Comparison of ENCODE assay signal across 27 mouse cellular contexts in the genomic region with DNA sequence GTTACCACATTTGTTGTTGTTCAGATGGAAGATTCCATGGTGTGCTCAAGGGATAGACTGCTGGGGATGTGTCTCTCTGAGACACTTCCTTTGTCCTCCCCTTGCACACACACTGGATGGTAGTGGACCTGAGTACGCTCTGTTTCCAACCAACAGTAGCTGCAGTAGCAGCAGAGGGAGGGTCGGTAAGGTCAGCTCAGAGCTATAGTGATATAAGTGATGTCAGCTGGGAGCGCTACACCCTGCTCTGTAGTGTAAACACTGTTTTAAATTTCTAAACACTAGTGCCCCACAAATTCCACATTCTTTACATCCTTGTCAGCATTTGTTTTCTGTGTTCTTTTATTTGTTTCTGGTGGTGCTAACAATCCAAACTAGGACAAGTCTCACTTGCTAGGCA. TPM values are rescaled to one million over a fixed set of nuclear protein-coding genes. Genes with fewer than 3 reads are reported as not detected.
DNase-seq lines count a peak whose midpoint lies in the region; ATAC-seq and TF ChIP-seq lines count a peak whose summit lies in the region.
"Had no signal": no experiment of that assay in that cellular context is flagged by ENCODE, and none has a peak within 500 bp of the region (broad histone marks: within the 10 kb centered on the region; RNA-seq: fewer than 3 reads in every experiment).

No protein-coding gene starts in this region.

- H3K4me3 ChIP-seq in forebrain, postnatal 0 days (ENCODE audit: low read depth, low read length): no peak overlapping the region
- no peak overlapping the region for H3K4me3 ChIP-seq in forebrain, embryonic 10.5 days
- no peak overlapping the region for H3K4me3 ChIP-seq in kidney, embryonic 16.5 days (ENCODE audit: low read length)
- H3K4me3 ChIP-seq in lung, postnatal 0 days (ENCODE audit: low read depth, low read length): no peak overlapping the region
- no peak overlapping the region for H3K4me3 ChIP-seq in stomach, embryonic 16.5 days (replicated peaks; ENCODE audit: low read length)
- H3K4me3 ChIP-seq: embryonic facial prominence, embryonic 13.5 days; gastrocnemius, adult 2 months; heart, embryonic 12.5 days; heart, embryonic 15.5 days; hindbrain, embryonic 10.5 days had no signal

- no peaks in the 10 kb centered on the region for H3K9me3 ChIP-seq in forebrain, postnatal 0 days (ENCODE audit: low read length)
- no peaks in the 10 kb centered on the region for H3K9me3 ChIP-seq in forebrain, embryonic 10.5 days
- H3K9me3 ChIP-seq in kidney, embryonic 16.5 days (ENCODE audit: low read length): no peaks in the 10 kb centered on the region
- H3K9me3 ChIP-seq in lung, postnatal 0 days (ENCODE audit: low read length): no peaks in the 10 kb centered on the region
- H3K9me3 ChIP-seq in stomach, embryonic 16.5 days (replicated peaks; ENCODE audit: control insufficient read depth, low read length): no peaks in the 10 kb centered on the region
- H3K9me3 ChIP-seq: embryonic facial prominence, embryonic 13.5 days; heart, embryonic 12.5 days; heart, embryonic 15.5 days; hindbrain, embryonic 10.5 days had no signal

- WGBS in forebrain, postnatal 0 days: 76% methylated on average over 3 of the region's 3 CpGs
- WGBS in forebrain, embryonic 10.5 days: 81% methylated on average over 3 of the region's 3 CpGs
- WGBS in kidney, embryonic 16.5 days: 69% methylated on average over 3 of the region's 3 CpGs
- 49% methylated on average over 3 of the region's 3 CpGs for WGBS in lung, postnatal 0 days
- 33% methylated on average over 3 of the region's 3 CpGs for WGBS in stomach, embryonic 16.5 days

- no peak overlapping the region for H3K9ac ChIP-seq in forebrain, postnatal 0 days
- no peak overlapping the region for H3K9ac ChIP-seq in kidney, embryonic 16.5 days (replicated peaks; ENCODE audit: low read length)
- no peak overlapping the region for H3K9ac ChIP-seq in lung, postnatal 0 days (replicated peaks; ENCODE audit: low read depth)
- no peak overlapping the region for H3K9ac ChIP-seq in stomach, embryonic 16.5 days (ENCODE audit: low read length)
- H3K9ac ChIP-seq: embryonic facial prominence, embryonic 13.5 days; heart, embryonic 12.5 days; heart, embryonic 15.5 days; hindbrain, embryonic 14.5 days had no signal

- H3K27me3 ChIP-seq in forebrain, postnatal 0 days (ENCODE audit: insufficient read depth, low read length): no peaks in the 10 kb centered on the region
- H3K27me3 ChIP-seq in forebrain, embryonic 10.5 days (ENCODE audit: poor library complexity, severe bottlenecking): no peaks in the 10 kb centered on the region
- no peaks in the 10 kb centered on the region for H3K27me3 ChIP-seq in kidney, embryonic 16.5 days (ENCODE audit: insufficient read depth, low read length)
- no peaks in the 10 kb centered on the region for H3K27me3 ChIP-seq in lung, postnatal 0 days (replicated peaks; ENCODE audit: insufficient read depth, low read length)
- H3K27me3 ChIP-seq in stomach, embryonic 16.5 days (ENCODE audit: control insufficient read depth, insufficient read depth, low read length): no peaks in the 10 kb centered on the region
- H3K27me3 ChIP-seq: embryonic facial prominence, embryonic 13.5 days; heart, embryonic 12.5 days; heart, embryonic 15.5 days had no signal

- ATAC-seq in forebrain, postnatal 0 days: peak; percentile 47
- ATAC-seq in kidney, embryonic 16.5 days (ENCODE audit: low FRiP score, low TSS enrichment): 0 out of 2 replicates have a peak, but pooled peaks have one; percentile 49
- peak; percentile 74 for ATAC-seq in lung, postnatal 0 days
- ATAC-seq in stomach, embryonic 16.5 days (ENCODE audit: insufficient read depth, low FRiP score): peak; percentile 50; the same call in 1 of the 2 replicates
- ATAC-seq: CD4-positive, CD25-positive, alpha-beta regulatory T cell, adult 4 months; forebrain, embryonic 14.5 days had no signal

- H3K27ac ChIP-seq in forebrain, postnatal 0 days (ENCODE audit: low read depth, low read length): no peak overlapping the region
- H3K27ac ChIP-seq in forebrain, embryonic 10.5 days: no peak overlapping the region
- H3K27ac ChIP-seq in kidney, embryonic 16.5 days (ENCODE audit: low read length): no peak overlapping the region
- H3K27ac ChIP-seq in lung, postnatal 0 days (ENCODE audit: low read length): no peak overlapping the region
- 0 out of 2 replicates have a peak overlapping the region, but pooled peaks have one; percentile 1 for H3K27ac ChIP-seq in stomach, embryonic 16.5 days (ENCODE audit: low read length)
- H3K27ac ChIP-seq: embryonic facial prominence, embryonic 13.5 days; gastrocnemius, adult 2 months; heart, embryonic 15.5 days; hindbrain, embryonic 10.5 days; hindbrain, embryonic 14.5 days had no signal

- peaks cover 30% of the 10 kb centered on the region for H3K36me3 ChIP-seq in forebrain, postnatal 0 days (ENCODE audit: insufficient read depth)
- peaks cover 88% of the 10 kb centered on the region for H3K36me3 ChIP-seq in forebrain, embryonic 10.5 days (replicated peaks)
- H3K36me3 ChIP-seq in kidney, embryonic 16.5 days (ENCODE audit: insufficient read depth, low read length): peaks cover 28% of the 10 kb centered on the region
- no peaks in the 10 kb centered on the region for H3K36me3 ChIP-seq in lung, postnatal 0 days (ENCODE audit: insufficient read depth, low read length)
- H3K36me3 ChIP-seq in stomach, embryonic 16.5 days (ENCODE audit: control insufficient read depth, insufficient read depth, low read length): 0 out of 2 replicates have a peak, but pooled peaks cover 8% of the 10 kb centered on the region

- no peaks in the 10 kb centered on the region for H3K4me1 ChIP-seq in forebrain, postnatal 0 days (ENCODE audit: insufficient read depth)
- H3K4me1 ChIP-seq in forebrain, embryonic 10.5 days: no peaks in the 10 kb centered on the region
- no peaks in the 10 kb centered on the region for H3K4me1 ChIP-seq in kidney, embryonic 16.5 days (ENCODE audit: insufficient read depth, low read length)
- H3K4me1 ChIP-seq in lung, postnatal 0 days (ENCODE audit: insufficient read depth, low read depth, low read length): no peaks in the 10 kb centered on the region
- H3K4me1 ChIP-seq in stomach, embryonic 16.5 days (ENCODE audit: control insufficient read depth, insufficient read depth, low read length): 0 out of 2 replicates have a peak, but pooled peaks cover 10% of the 10 kb centered on the region

- TF ChIP-seq CTCF in forebrain, postnatal 0 days (IDR thresholded peaks at IDR 0.05; ENCODE audit: low read depth): no peak
- no peak for TF ChIP-seq CTCF in lung, postnatal 0 days (IDR thresholded peaks at IDR 0.05)

- DNase-seq in forebrain, postnatal 0 days: no peak
- no peak for DNase-seq in forebrain, embryonic 10.5 days (ENCODE audit: extremely low spot score, low spot score)
- no peak for DNase-seq in kidney, adult 18-20 months
- DNase-seq in lung, postnatal 0 days (ENCODE audit: low spot score): peak; percentile 29
- DNase-seq in lung, postnatal 10 days: no peak
- no peak for DNase-seq in urinary bladder, postnatal 4 days (ENCODE audit: low spot score in 2 of 2)
- DNase-seq: adrenal gland, adult 2 months; adrenal gland, postnatal 14 days; cerebellum, adult 11 months; cerebellum, adult 2 months; cerebellum, adult 9-11 months; cerebellum, postnatal 25 days; gastrocnemius, adult 2 months; gastrocnemius, postnatal 14 days; heart, adult 11 months; heart, postnatal 10 days; heart, postnatal 36 days had no signal

- no peak for TF ChIP-seq EP300 in lung, postnatal 0 days (IDR thresholded peaks at IDR 0.05)

- H3K4me2 ChIP-seq in forebrain, postnatal 0 days (ENCODE audit: low read depth): no peak overlapping the region
- H3K4me2 ChIP-seq in kidney, embryonic 16.5 days (replicated peaks; ENCODE audit: low read depth, low read length): no peak overlapping the region
- no peak overlapping the region for H3K4me2 ChIP-seq in lung, postnatal 0 days (replicated peaks; ENCODE audit: low read depth, low read length)
- no peak overlapping the region for H3K4me2 ChIP-seq in stomach, embryonic 16.5 days (ENCODE audit: low read depth, low read length)
- H3K4me2 ChIP-seq: embryonic facial prominence, embryonic 13.5 days; heart, embryonic 12.5 days; heart, embryonic 15.5 days; hindbrain, embryonic 14.5 days had no signal

RNA-seq across cellular contexts. Expression of gene Trit1, which starts 20.3 kb away (rescaled TPM):
- total RNA-seq in forebrain, postnatal 0 days (2014; rRNA removed): 22.8 and 23.7 TPM in 2 replicates
- polyA plus RNA-seq in forebrain, postnatal 0 days (2015; fragmentation: Nextera tagmentation; extraction: Ambion mirVana): 20.4 and 22.1 TPM in 2 replicates
- 23.8 and 25.9 TPM in 2 replicates for polyA plus RNA-seq in forebrain, embryonic 10.5 days (2016; fragmentation: Nextera tagmentation; extraction: Ambion mirVana)
- 18.1 and 21.5 TPM in 2 replicates for polyA plus RNA-seq in kidney, embryonic 16.5 days (2015; fragmentation: Nextera tagmentation; extraction: Ambion mirVana)
- 10.7 and 11.1 TPM in 2 replicates for polyA plus RNA-seq in lung, postnatal 0 days (2015; fragmentation: Nextera tagmentation; extraction: Ambion mirVana)
- polyA plus RNA-seq in stomach, embryonic 16.5 days (2015; fragmentation: Nextera tagmentation; extraction: Ambion mirVana): 20.1 and 21.2 TPM in 2 replicates

RNA-seq across cellular contexts. Expression of gene Mycl, which starts 41.3 kb away (rescaled TPM):
- total RNA-seq in forebrain, postnatal 0 days (2014; rRNA removed): 106 and 113 TPM in 2 replicates
- 65.9 and 67.6 TPM in 2 replicates for polyA plus RNA-seq in forebrain, postnatal 0 days (2015; fragmentation: Nextera tagmentation; extraction: Ambion mirVana)
- 39.7 and 42.7 TPM in 2 replicates for polyA plus RNA-seq in forebrain, embryonic 10.5 days (2016; fragmentation: Nextera tagmentation; extraction: Ambion mirVana)
- polyA plus RNA-seq in kidney, embryonic 16.5 days (2015; fragmentation: Nextera tagmentation; extraction: Ambion mirVana): 6.8 and 7.0 TPM in 2 replicates
- 6.0 and 8.1 TPM in 2 replicates for polyA plus RNA-seq in lung, postnatal 0 days (2015; fragmentation: Nextera tagmentation; extraction: Ambion mirVana)
- polyA plus RNA-seq in stomach, embryonic 16.5 days (2015; fragmentation: Nextera tagmentation; extraction: Ambion mirVana): 13.0 and 13.8 TPM in 2 replicates
- total RNA-seq: MEL had no signal
- polyA plus RNA-seq: CD4-positive, CD25-positive, alpha-beta regulatory T cell, adult 4 months had no signal
